Mouse (Mus musculus): ENCODE measurements at regions not wholly inside any gene's neighbourhood (a gene's known extent, or its start where the extent isn't known, plus 50 kb on each side); places are given as distances from the start of the nearest gene placed in this dataset.

DNA sequence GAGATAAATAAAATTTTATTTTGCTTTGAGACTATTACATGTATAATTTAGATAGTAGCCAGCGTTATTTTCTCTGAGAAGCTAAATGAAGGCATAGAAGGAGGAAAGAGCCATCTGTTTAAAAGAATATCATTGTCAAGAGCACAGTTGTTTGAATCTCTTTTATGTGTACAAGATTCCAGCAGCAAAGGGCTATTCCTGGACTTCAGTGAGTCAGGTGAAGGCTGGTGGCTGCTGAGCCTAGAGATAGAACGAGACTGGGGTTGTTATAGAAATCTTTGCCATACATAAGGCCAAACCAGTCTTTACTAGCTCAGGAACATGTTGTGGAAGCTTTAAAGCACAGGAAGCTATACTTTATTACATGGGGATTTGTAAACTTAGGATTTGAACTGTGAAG, 261.6 kb downstream of the Adcyap1 start:
- no peak overlapping the region for H3K4me3 ChIP-seq
- WGBS, result 81% methylated on average over 2 of the region's 2 CpGs
- ATAC-seq (ENCODE audit: low FRiP score, low read depth), result no peak
- H3K4me2 ChIP-seq (replicated peaks), result no peak overlapping the region
- H3K27me3 ChIP-seq, result no peaks in the 10 kb centered on the region
- H3K27ac ChIP-seq, result no peak overlapping the region
- no peak overlapping the region for H3K9ac ChIP-seq
- no peaks in the 10 kb centered on the region for H3K9me3 ChIP-seq
- H3K4me1 ChIP-seq, result no peaks in the 10 kb centered on the region
- H3K36me3 ChIP-seq, result no peaks in the 10 kb centered on the region

DNA sequence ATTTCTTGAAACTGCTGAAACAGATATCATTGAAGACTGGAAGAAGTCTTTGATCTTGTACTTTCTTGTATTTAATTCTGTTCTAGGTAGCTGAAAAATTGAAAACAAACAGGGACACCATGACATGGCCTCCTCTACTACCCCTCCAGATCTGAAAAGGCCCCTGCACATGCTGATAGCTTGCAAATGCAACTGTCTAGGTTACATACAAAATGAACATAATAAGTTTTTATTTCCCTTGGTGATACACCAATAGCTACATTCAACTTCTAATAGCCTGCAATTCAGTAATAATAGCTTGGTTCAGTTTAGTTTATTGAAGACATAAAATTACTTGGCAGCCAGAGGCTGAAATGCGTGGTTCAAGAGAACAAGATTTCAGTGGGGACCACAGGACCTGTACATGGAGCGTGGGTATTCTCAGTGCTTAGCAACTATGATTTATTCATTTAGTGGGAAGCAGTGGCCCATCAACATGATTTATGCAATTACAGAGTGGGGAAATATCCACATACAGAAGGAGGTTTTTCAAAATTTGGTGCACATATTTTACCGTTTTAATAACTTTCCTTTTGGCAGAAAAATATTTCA, 264.9 kb downstream of the Adcyap1 start:
- 69% methylated on average over 3 of the region's 3 CpGs for WGBS
- no peak for ATAC-seq (ENCODE audit: low FRiP score, low read depth)
- no peak overlapping the region for H3K4me2 ChIP-seq (replicated peaks)
- no peaks in the 10 kb centered on the region for H3K27me3 ChIP-seq
- no peak overlapping the region for H3K4me3 ChIP-seq
- H3K9me3 ChIP-seq, result no peaks in the 10 kb centered on the region
- H3K4me1 ChIP-seq, result no peaks in the 10 kb centered on the region
- no peak overlapping the region for H3K9ac ChIP-seq
- H3K27ac ChIP-seq, result no peak overlapping the region
- H3K36me3 ChIP-seq, result no peaks in the 10 kb centered on the region

DNA sequence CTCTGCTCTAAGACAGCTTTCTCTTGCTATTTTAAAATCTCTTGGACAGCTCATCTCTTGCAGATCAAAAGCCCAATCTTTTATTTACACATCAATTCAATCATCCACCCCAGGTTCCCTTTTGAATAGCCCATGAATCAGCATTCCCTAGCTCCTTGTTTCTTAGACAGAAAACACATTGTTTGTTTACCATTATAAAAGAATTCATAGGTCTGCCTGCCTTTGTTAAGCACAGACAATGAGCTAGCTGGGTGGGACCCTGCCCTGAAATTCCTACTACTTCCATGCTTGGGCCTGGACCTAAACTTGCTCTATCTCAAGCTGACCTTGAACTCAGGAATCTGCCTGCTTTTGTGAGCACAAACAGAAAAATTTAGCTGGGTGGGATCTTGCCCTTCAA, 283.6 kb downstream of the Adcyap1 start:
- H3K9ac ChIP-seq, result no peak overlapping the region

DNA sequence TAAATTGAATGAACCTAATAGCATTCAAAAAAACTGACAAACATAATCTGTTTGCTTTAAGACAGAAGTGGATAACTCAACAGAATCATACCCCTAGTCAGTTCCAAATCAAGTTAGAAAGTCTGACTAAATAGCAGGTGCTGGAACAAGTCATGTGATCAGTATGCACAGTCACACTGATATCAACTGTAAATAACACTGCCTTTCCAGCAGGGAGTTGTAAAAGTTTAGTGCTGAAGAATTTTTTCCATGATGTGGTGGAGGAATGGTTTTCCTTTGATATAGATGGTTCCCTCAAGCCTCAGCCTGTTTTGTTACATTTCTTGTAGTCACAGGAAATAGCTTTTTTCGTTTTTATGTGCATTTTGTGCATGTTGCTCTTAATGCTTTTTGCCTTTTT, 285.7 kb downstream of the Adcyap1 start:
- no peak overlapping the region for H3K9ac ChIP-seq
- no peak overlapping the region for H3K27ac ChIP-seq
- H3K4me2 ChIP-seq (replicated peaks), result no peak overlapping the region
- H3K4me1 ChIP-seq, result no peaks in the 10 kb centered on the region
- ATAC-seq (ENCODE audit: low FRiP score, low read depth), result peak; percentile 61; the same call in 1 of the 2 replicates
- WGBS, result 19% methylated on average over 1 of the region's 1 CpGs
- H3K9me3 ChIP-seq, result no peaks in the 10 kb centered on the region
- no peaks in the 10 kb centered on the region for H3K27me3 ChIP-seq
- no peak overlapping the region for H3K4me3 ChIP-seq
- H3K36me3 ChIP-seq, result no peaks in the 10 kb centered on the region

More for the DNA sequence above, 283.6 kb downstream of the Adcyap1 start:
- Histone ChIP-seq H3K36me3 (no peaks in the 10 kb centered on the region), H3K4me2 (replicated peaks) (no peak overlapping the region), H3K9me3 (no peaks in the 10 kb centered on the region), H3K4me1 (no peaks in the 10 kb centered on the region), H3K4me3 (no peak overlapping the region), H3K27me3 (no peaks in the 10 kb centered on the region), H3K27ac (no peak overlapping the region)
- no peak for ATAC-seq (ENCODE audit: low FRiP score, low read depth)

DNA sequence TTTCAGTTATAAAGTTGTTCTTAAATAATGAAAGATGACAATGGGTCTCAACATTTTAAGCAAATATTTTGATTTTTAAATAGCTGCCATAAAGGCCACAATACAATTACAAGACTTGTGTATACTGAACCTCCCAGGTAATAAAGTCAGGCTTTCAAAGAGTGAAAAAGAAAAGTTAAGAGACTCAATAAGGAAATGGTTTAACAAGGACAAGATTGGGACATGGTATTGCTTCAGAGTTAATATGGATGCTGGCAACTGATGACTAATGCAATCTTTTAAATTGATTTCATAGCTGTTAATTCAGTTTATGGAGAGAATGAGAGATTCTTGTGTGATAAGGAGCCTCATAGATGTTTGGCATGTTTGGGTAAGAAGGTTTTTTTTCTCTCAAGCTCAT, 287.6 kb downstream of the Adcyap1 start:
- Histone ChIP-seq H3K4me2 (replicated peaks) (no peak overlapping the region), H3K9me3 (no peaks in the 10 kb centered on the region), H3K36me3 (no peaks in the 10 kb centered on the region), H3K9ac (no peak overlapping the region), H3K4me3 (no peak overlapping the region), H3K27me3 (no peaks in the 10 kb centered on the region), H3K27ac (no peak overlapping the region), H3K4me1 (no peaks in the 10 kb centered on the region)
- no peak for ATAC-seq (ENCODE audit: low FRiP score, low read depth)

GRCm38 (mm10) chr17:93489988-93490732, 291.3 kb downstream of the Adcyap1 start:
- no peak overlapping the region for H3K4me3 ChIP-seq
- no peaks in the 10 kb centered on the region for H3K27me3 ChIP-seq
- H3K4me2 ChIP-seq (replicated peaks), result no peak overlapping the region
- no peak overlapping the region for H3K9ac ChIP-seq
- H3K36me3 ChIP-seq, result no peaks in the 10 kb centered on the region
- H3K4me1 ChIP-seq, result no peaks in the 10 kb centered on the region
- WGBS, result 62% methylated on average over 4 of the region's 4 CpGs
- no peak overlapping the region for H3K27ac ChIP-seq
- no peak for ATAC-seq (ENCODE audit: low FRiP score, low read depth)
- no peaks in the 10 kb centered on the region for H3K9me3 ChIP-seq

GRCm38 (mm10) chr17:93508882-93509594, 310.2 kb downstream of the Adcyap1 start:
- no peaks in the 10 kb centered on the region for H3K4me1 ChIP-seq
- no peak overlapping the region for H3K9ac ChIP-seq
- no peak overlapping the region for H3K4me3 ChIP-seq
- H3K27ac ChIP-seq, result no peak overlapping the region
- no peaks in the 10 kb centered on the region for H3K27me3 ChIP-seq
- ATAC-seq (ENCODE audit: low FRiP score, low read depth), result no peak
- 86% methylated on average over 4 of the region's 4 CpGs for WGBS
- H3K4me2 ChIP-seq (replicated peaks), result no peak overlapping the region
- no peaks in the 10 kb centered on the region for H3K36me3 ChIP-seq
- H3K9me3 ChIP-seq, result no peaks in the 10 kb centered on the region

- H3K9me3 ChIP-seq, result no peaks in the 10 kb centered on the region
- ATAC-seq (ENCODE audit: low FRiP score, low read depth), result no peak
- H3K4me1 ChIP-seq, result no peaks in the 10 kb centered on the region
- no peaks in the 10 kb centered on the region for H3K36me3 ChIP-seq
- no peak overlapping the region for H3K4me2 ChIP-seq (replicated peaks)
- no peaks in the 10 kb centered on the region for H3K27me3 ChIP-seq
- H3K4me3 ChIP-seq, result no peak overlapping the region
- H3K9ac ChIP-seq, result no peak overlapping the region
- H3K27ac ChIP-seq, result no peak overlapping the region
Observed at GRCm38 (mm10) chr17:93523406-93523805, 324.6 kb downstream of the Adcyap1 start.

GRCm38 (mm10) chr17:93525871-93526644, 327.2 kb downstream of the Adcyap1 start:
- 47% methylated on average over 2 of the region's 2 CpGs for WGBS
- no peak overlapping the region for H3K4me3 ChIP-seq
- H3K4me1 ChIP-seq, result no peaks in the 10 kb centered on the region
- H3K27ac ChIP-seq, result no peak overlapping the region
- ATAC-seq (ENCODE audit: low FRiP score, low read depth), result no peak
- no peaks in the 10 kb centered on the region for H3K27me3 ChIP-seq
- no peak overlapping the region for H3K9ac ChIP-seq
- no peak overlapping the region for H3K4me2 ChIP-seq (replicated peaks)
- H3K9me3 ChIP-seq, result no peaks in the 10 kb centered on the region
- H3K36me3 ChIP-seq, result no peaks in the 10 kb centered on the region

GRCm38 (mm10) chr17:93532535-93532934, 333.7 kb downstream of the Adcyap1 start:
- H3K4me3 ChIP-seq, result no peak overlapping the region
- no peaks in the 10 kb centered on the region for H3K36me3 ChIP-seq
- no peaks in the 10 kb centered on the region for H3K9me3 ChIP-seq
- no peaks in the 10 kb centered on the region for H3K4me1 ChIP-seq
- H3K4me2 ChIP-seq (replicated peaks), result no peak overlapping the region
- ATAC-seq (ENCODE audit: low FRiP score, low read depth), result no peak
- no peak overlapping the region for H3K27ac ChIP-seq
- H3K27me3 ChIP-seq, result no peaks in the 10 kb centered on the region
- no peak overlapping the region for H3K9ac ChIP-seq

DNA sequence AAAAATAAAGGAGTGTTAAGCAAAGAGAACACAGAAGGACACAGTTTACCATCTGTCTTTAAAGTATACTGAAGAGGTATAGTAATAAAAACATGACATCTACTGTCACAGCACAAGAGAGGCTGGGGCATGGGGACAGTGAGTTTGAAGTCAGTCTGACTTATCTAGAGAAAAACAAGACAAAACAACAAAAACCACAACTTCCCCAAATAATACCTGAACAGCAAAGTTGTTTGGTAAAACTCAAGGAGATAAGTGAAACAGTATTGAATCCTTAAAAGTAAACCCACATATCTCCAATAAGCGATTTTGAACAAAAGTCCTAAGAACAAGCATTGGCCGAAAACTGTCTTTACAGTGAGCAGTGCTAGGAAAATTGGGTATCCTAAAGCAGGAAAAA, 336.1 kb downstream of the Adcyap1 start:
- Histone ChIP-seq H3K9me3 (no peaks in the 10 kb centered on the region), H3K27ac (no peak overlapping the region), H3K4me1 (no peaks in the 10 kb centered on the region), H3K4me3 (no peak overlapping the region), H3K9ac (no peak overlapping the region), H3K36me3 (no peaks in the 10 kb centered on the region), H3K4me2 (replicated peaks) (no peak overlapping the region), H3K27me3 (no peaks in the 10 kb centered on the region)
- no peak for ATAC-seq (ENCODE audit: low FRiP score, low read depth)
- WGBS, result 94% methylated on average over 2 of the region's 2 CpGs

DNA sequence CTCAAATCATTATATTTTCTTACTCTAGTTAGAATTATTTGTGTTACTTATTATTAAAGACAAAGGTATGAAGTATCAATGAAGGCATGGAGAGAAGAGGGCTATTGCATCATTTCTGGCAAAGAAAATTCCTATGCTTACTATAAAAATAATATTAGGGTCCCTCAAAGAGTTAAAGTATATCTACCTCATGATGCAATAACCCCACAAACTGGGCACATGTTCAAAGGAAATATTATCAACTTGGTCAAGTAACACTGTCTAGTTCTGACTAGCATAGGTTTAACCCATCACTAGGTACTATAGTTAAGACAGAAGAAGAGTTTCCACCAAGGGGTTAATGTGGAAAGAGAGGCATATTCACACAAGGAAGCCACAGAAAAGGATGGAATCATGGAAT, 336.9 kb downstream of the Adcyap1 start:
- no peak for ATAC-seq (ENCODE audit: low FRiP score, low read depth)

More for the DNA sequence above, 336.9 kb downstream of the Adcyap1 start:
- Histone ChIP-seq H3K4me1 (no peaks in the 10 kb centered on the region), H3K9ac (no peak overlapping the region), H3K9me3 (no peaks in the 10 kb centered on the region), H3K36me3 (no peaks in the 10 kb centered on the region), H3K4me2 (replicated peaks) (no peak overlapping the region), H3K27me3 (no peaks in the 10 kb centered on the region), H3K4me3 (no peak overlapping the region), H3K27ac (no peak overlapping the region)
